Mouse (Mus musculus): ENCODE data around the gene Filip1. TPM values are rescaled to one million over a fixed set of nuclear protein-coding genes. Genes with fewer than 3 reads are reported as not detected.

The Filip1 gene
- polyA plus RNA-seq, 1 experiment from 2014 or later = 4.2 TPM

GRCm38 (mm10) chr9:79862544-79862943, 150.1 kb downstream of the Filip1 start:
- no peaks in the 10 kb centered on the region for H3K4me1 ChIP-seq (ENCODE audit: control insufficient read depth, insufficient read depth, low read length)
- no peak overlapping the region for H3K4me2 ChIP-seq (ENCODE audit: low read length)
- no peak overlapping the region for H3K9ac ChIP-seq (replicated peaks; ENCODE audit: low read length)
- ATAC-seq (ENCODE audit: low FRiP score, low TSS enrichment) (no peak), DNase-seq (no peak)
- H3K36me3 ChIP-seq (ENCODE audit: control insufficient read depth, insufficient read depth, low read length) = no peaks in the 10 kb centered on the region
- H3K9me3 ChIP-seq (ENCODE audit: control insufficient read depth, low read length) = no peaks in the 10 kb centered on the region
- H3K27ac ChIP-seq (replicated peaks; ENCODE audit: low read depth, low read length) = no peak overlapping the region
- no peaks in the 10 kb centered on the region for H3K27me3 ChIP-seq (ENCODE audit: control insufficient read depth, insufficient read depth, low read length)
- no peak overlapping the region for H3K4me3 ChIP-seq (replicated peaks; ENCODE audit: low read depth, low read length)
- 85% methylated on average over 6 of the region's 6 CpGs for WGBS

DNA sequence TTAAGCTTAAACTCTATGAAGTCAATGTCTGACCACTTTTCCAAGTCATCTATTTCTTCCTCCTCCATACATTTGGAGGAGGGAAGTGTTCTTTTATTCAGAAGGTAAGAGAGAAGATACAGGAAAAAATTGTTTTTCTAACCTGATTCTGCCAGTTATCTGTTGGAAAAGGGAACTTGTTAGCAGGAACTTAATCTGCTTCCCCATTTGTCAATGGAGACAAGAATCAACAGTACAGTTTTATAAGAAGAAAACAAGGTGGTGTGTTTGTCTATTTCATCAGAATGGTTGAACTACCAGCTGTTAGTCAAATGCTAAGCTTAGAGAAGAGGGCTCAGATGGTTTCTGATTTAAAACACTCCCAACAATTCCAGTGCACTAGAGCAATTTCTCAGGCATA, 165.6 kb downstream of the Filip1 start:
- Histone ChIP-seq H3K27me3 (ENCODE audit: control insufficient read depth, insufficient read depth, low read length) (no peaks in the 10 kb centered on the region), H3K4me2 (ENCODE audit: low read length) (no peak overlapping the region), H3K9me3 (ENCODE audit: control insufficient read depth, low read length) (no peaks in the 10 kb centered on the region), H3K36me3 (ENCODE audit: control insufficient read depth, insufficient read depth, low read length) (no peaks in the 10 kb centered on the region), H3K4me3 (replicated peaks; ENCODE audit: low read depth, low read length) (no peak overlapping the region), H3K4me1 (ENCODE audit: control insufficient read depth, insufficient read depth, low read length) (peaks cover 2% of the 10 kb centered on the region; the same call in 1 of the 2 replicates), H3K27ac (replicated peaks; ENCODE audit: low read depth, low read length) (no peak overlapping the region), H3K9ac (replicated peaks; ENCODE audit: low read length) (no peak overlapping the region)
- ATAC-seq (ENCODE audit: low FRiP score, low TSS enrichment) (no peak), DNase-seq (no peak)

GRCm38 (mm10) chr9:79842615-79843014, 170.0 kb downstream of the Filip1 start:
- ATAC-seq (ENCODE audit: low FRiP score, low TSS enrichment) (no peak), DNase-seq (no peak)
- H3K4me2 ChIP-seq (ENCODE audit: low read length) = no peak overlapping the region
- H3K9me3 ChIP-seq (ENCODE audit: control insufficient read depth, low read length) = no peaks in the 10 kb centered on the region
- H3K27me3 ChIP-seq (ENCODE audit: control insufficient read depth, insufficient read depth, low read length) = no peaks in the 10 kb centered on the region
- no peak overlapping the region for H3K4me3 ChIP-seq (replicated peaks; ENCODE audit: low read depth, low read length)
- no peaks in the 10 kb centered on the region for H3K36me3 ChIP-seq (ENCODE audit: control insufficient read depth, insufficient read depth, low read length)
- peaks cover 5% of the 10 kb centered on the region; the same call in 1 of the 2 replicates for H3K4me1 ChIP-seq (ENCODE audit: control insufficient read depth, insufficient read depth, low read length)
- WGBS = 92% methylated on average over 6 of the region's 6 CpGs
- H3K27ac ChIP-seq (replicated peaks; ENCODE audit: low read depth, low read length) = no peak overlapping the region
- no peak overlapping the region for H3K9ac ChIP-seq (replicated peaks; ENCODE audit: low read length)

DNA sequence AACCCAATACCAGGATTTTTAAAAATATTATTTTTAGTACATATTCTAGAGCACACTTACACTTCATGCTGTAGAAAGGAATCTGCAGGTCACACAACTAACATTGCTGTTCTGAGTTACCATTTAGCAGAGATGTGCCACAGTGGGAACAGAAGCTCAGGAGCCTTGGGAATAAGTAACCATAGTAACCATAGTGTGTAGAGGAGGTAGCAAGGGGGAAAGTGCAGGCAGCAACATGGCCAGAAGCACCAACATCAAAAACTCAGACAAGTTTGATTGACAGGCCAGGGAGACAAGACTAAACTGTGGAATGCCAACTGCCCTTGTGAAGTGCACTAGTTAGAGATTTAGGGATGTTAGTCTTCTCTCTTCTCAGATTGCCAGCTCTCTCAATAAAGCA, 170.6 kb downstream of the Filip1 start:
- no peak overlapping the region for H3K9ac ChIP-seq (replicated peaks; ENCODE audit: low read length)
- H3K4me2 ChIP-seq (ENCODE audit: low read length) = no peak overlapping the region
- no peak overlapping the region for H3K4me3 ChIP-seq (replicated peaks; ENCODE audit: low read depth, low read length)
- H3K4me1 ChIP-seq (ENCODE audit: control insufficient read depth, insufficient read depth, low read length) = peaks cover 5% of the 10 kb centered on the region; the same call in 1 of the 2 replicates
- no peak overlapping the region for H3K27ac ChIP-seq (replicated peaks; ENCODE audit: low read depth, low read length)
- no peaks in the 10 kb centered on the region for H3K9me3 ChIP-seq (ENCODE audit: control insufficient read depth, low read length)
- DNase-seq (peak; percentile 44), ATAC-seq (ENCODE audit: low FRiP score, low TSS enrichment) (no peak; the same call in 1 of the 2 replicates)
- no peaks in the 10 kb centered on the region for H3K36me3 ChIP-seq (ENCODE audit: control insufficient read depth, insufficient read depth, low read length)
- no peaks in the 10 kb centered on the region for H3K27me3 ChIP-seq (ENCODE audit: control insufficient read depth, insufficient read depth, low read length)

DNA sequence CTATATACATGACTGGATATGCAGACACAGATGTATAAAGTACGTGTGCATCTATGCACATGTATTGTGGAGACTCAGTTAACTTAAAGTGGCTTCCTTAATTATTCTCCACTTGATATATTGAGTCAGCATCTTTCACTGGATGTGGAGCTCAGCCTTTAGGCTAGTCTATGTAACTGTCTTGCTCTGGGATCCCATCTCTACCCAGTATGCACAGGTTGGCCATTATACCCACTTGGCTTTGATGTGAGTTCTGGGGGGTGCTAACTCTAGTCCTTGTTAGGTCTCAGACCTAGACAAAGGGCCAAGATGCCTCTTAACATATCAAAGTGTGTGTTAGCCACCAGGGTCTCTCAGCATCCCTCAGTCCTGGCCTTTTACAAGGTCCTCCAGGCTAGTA, 181.4 kb downstream of the Filip1 start:
- Histone ChIP-seq H3K36me3 (ENCODE audit: control insufficient read depth, insufficient read depth, low read length) (no peaks in the 10 kb centered on the region), H3K27ac (replicated peaks; ENCODE audit: low read depth, low read length) (no peak overlapping the region), H3K27me3 (ENCODE audit: control insufficient read depth, insufficient read depth, low read length) (no peaks in the 10 kb centered on the region), H3K4me3 (replicated peaks; ENCODE audit: low read depth, low read length) (no peak overlapping the region), H3K9me3 (ENCODE audit: control insufficient read depth, low read length) (no peaks in the 10 kb centered on the region), H3K4me2 (ENCODE audit: low read length) (no peak overlapping the region; the same call in 1 of the 2 replicates), H3K9ac (replicated peaks; ENCODE audit: low read length) (no peak overlapping the region), H3K4me1 (ENCODE audit: control insufficient read depth, insufficient read depth, low read length) (peaks cover 7% of the 10 kb centered on the region; the same call in 1 of the 2 replicates)
- 68% methylated on average over 1 of the region's 1 CpGs for WGBS
- peak; percentile 46 for ATAC-seq (ENCODE audit: low FRiP score, low TSS enrichment)
- DNase-seq = no peak

DNA sequence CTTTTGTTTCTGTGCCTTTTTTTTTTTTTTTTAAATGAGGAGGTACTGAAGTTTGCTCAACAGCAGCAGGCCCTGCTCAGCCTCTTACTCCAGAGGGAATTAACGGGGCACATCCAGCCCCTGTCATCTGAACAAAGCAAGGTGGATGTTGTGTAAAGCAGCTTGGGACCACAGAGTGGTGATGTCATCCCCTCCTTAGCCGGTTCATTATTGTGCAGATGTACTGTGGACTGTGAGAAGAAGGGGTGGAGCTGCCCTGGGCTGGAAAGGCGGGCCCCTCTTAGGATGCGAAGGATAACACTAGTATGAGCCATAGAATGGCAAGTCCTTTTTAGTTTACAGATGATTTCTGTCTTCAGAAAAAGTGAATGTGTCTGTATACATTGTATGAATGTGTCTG, 181.8 kb downstream of the Filip1 start:
- no peaks in the 10 kb centered on the region for H3K9me3 ChIP-seq (ENCODE audit: control insufficient read depth, low read length)
- WGBS = 2% methylated on average over 4 of the region's 4 CpGs
- ATAC-seq (ENCODE audit: low FRiP score, low TSS enrichment) (peak; percentile 86), DNase-seq (peak; percentile 57)
- no peaks in the 10 kb centered on the region for H3K27me3 ChIP-seq (ENCODE audit: control insufficient read depth, insufficient read depth, low read length)
- H3K4me1 ChIP-seq (ENCODE audit: control insufficient read depth, insufficient read depth, low read length) = peaks cover 7% of the 10 kb centered on the region; the same call in 1 of the 2 replicates
- peak overlapping the region; percentile 33 for H3K4me3 ChIP-seq (replicated peaks; ENCODE audit: low read depth, low read length)
- no peak overlapping the region for H3K9ac ChIP-seq (replicated peaks; ENCODE audit: low read length)
- H3K27ac ChIP-seq (replicated peaks; ENCODE audit: low read depth, low read length) = no peak overlapping the region
- H3K4me2 ChIP-seq (ENCODE audit: low read length) = peak overlapping the region; percentile 64
- H3K36me3 ChIP-seq (ENCODE audit: control insufficient read depth, insufficient read depth, low read length) = no peaks in the 10 kb centered on the region

GRCm38 (mm10) chr9:79829842-79830800, 182.5 kb downstream of the Filip1 start:
- peaks cover 11% of the 10 kb centered on the region for H3K4me1 ChIP-seq (ENCODE audit: control insufficient read depth, insufficient read depth, low read length)
- H3K4me2 ChIP-seq (ENCODE audit: low read length) = peak overlapping the region; percentile 64
- H3K27me3 ChIP-seq (ENCODE audit: control insufficient read depth, insufficient read depth, low read length) = no peaks in the 10 kb centered on the region
- 6% methylated on average over 23 of the region's 23 CpGs for WGBS
- no peak; the same call in 1 of the 2 replicates for ATAC-seq (ENCODE audit: low FRiP score, low TSS enrichment)
- peak overlapping the region; percentile 34; the same call in 1 of the 2 replicates for H3K9ac ChIP-seq (replicated peaks; ENCODE audit: low read length)
- no peak overlapping the region for H3K27ac ChIP-seq (replicated peaks; ENCODE audit: low read depth, low read length)
- H3K36me3 ChIP-seq (ENCODE audit: control insufficient read depth, insufficient read depth, low read length) = no peaks in the 10 kb centered on the region
- peak overlapping the region; percentile 33 for H3K4me3 ChIP-seq (replicated peaks; ENCODE audit: low read depth, low read length)
- no peaks in the 10 kb centered on the region for H3K9me3 ChIP-seq (ENCODE audit: control insufficient read depth, low read length)
- peak; percentile 59 for DNase-seq

GRCm38 (mm10) chr9:79827072-79827471, 185.6 kb downstream of the Filip1 start:
- 26% methylated on average over 2 of the region's 2 CpGs for WGBS
- Histone ChIP-seq H3K9me3 (ENCODE audit: control insufficient read depth, low read length) (no peaks in the 10 kb centered on the region), H3K4me2 (ENCODE audit: low read length) (no peak overlapping the region), H3K9ac (replicated peaks; ENCODE audit: low read length) (no peak overlapping the region), H3K27ac (replicated peaks; ENCODE audit: low read depth, low read length) (no peak overlapping the region), H3K4me1 (ENCODE audit: control insufficient read depth, insufficient read depth, low read length) (peaks cover 18% of the 10 kb centered on the region), H3K36me3 (ENCODE audit: control insufficient read depth, insufficient read depth, low read length) (no peaks in the 10 kb centered on the region), H3K27me3 (ENCODE audit: control insufficient read depth, insufficient read depth, low read length) (no peaks in the 10 kb centered on the region), H3K4me3 (replicated peaks; ENCODE audit: low read depth, low read length) (no peak overlapping the region)
- ATAC-seq (ENCODE audit: low FRiP score, low TSS enrichment) (no peak), DNase-seq (no peak)

DNA sequence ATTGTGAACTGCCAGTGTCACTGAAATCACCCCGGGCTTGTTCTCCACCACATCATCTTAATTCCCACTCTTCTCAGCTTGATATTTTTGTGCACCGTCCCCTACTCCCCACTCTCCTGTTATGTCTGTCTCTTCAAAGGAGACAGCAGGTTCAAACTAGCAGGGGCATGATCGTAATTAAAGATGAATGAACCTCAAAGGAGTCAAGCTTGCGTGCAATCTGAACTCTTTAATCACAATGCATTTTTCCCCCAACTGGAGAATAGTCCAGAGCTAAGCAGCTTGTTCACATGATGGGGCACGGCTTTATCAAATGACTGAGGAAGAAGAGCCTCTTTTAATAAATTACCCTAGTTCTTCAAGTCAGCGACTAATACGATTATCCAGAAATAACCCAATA, 187.1 kb downstream of the Filip1 start:
- DNase-seq (peak; percentile 21), ATAC-seq (ENCODE audit: low FRiP score, low TSS enrichment) (no peak)
- Histone ChIP-seq H3K36me3 (ENCODE audit: control insufficient read depth, insufficient read depth, low read length) (no peaks in the 10 kb centered on the region), H3K9ac (replicated peaks; ENCODE audit: low read length) (no peak overlapping the region), H3K4me3 (replicated peaks; ENCODE audit: low read depth, low read length) (no peak overlapping the region), H3K27me3 (ENCODE audit: control insufficient read depth, insufficient read depth, low read length) (no peaks in the 10 kb centered on the region), H3K4me2 (ENCODE audit: low read length) (no peak overlapping the region), H3K27ac (replicated peaks; ENCODE audit: low read depth, low read length) (no peak overlapping the region), H3K9me3 (ENCODE audit: control insufficient read depth, low read length) (no peaks in the 10 kb centered on the region), H3K4me1 (ENCODE audit: control insufficient read depth, insufficient read depth, low read length) (peaks cover 18% of the 10 kb centered on the region)
- 12% methylated on average over 7 of the region's 7 CpGs for WGBS

Measured in midbrain, embryonic 14.5 days (tissue).